Mouse (Mus musculus): Measurements from ENCODE around the gene Fgfr2. TPM values are rescaled to one million over a fixed set of nuclear protein-coding genes. Genes with fewer than 3 reads are reported as not detected.

Fgfr2 gene
- total and polyA plus RNA-seq, 2 experiments from 2014 or later: 12.1 to 32.6 TPM

DNA sequence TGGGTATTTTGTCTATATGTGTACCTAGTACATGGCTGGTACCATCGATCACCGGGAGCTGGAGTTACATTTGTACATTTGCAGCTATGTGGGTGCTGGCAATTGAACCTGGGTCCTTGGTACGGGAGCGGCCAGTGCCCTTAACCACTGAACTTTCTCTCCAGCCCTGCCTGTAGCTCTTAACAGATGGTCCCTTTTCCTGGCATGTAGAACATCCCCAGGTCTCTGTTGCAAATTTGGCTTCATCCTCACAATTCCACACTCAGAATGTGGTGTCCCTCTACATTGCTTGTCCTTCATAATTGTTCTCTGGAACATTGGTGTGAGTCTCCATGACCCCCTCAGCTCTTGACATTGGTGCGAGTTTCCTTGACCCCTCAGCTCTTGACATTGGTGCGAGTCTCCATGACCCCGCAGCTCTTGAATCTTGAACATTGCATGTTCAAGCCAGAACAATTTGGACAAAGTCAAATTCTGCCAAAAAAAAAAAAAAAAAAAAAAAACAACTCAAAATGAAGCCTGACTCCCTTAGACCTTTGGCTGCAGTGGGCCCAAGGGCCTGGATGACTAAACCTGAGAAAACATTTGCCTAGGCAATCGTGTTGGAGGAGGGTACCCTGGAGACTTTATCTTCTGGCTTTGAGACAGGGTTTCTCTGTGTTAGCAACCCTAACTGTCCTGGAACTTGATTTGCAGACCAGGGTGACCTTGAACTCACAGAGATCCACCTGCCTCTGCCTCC is 816.3 kb downstream of the Fgfr2 start:
- no peaks in the 10 kb centered on the region for H3K27me3 ChIP-seq (ENCODE audit: insufficient read depth, low read length)
- H3K4me1 ChIP-seq (ENCODE audit: insufficient read depth, low read length): no peaks in the 10 kb centered on the region
- DNase-seq (ENCODE audit: low spot score) (no peak), ATAC-seq (ENCODE audit: low FRiP score) (no peak)
- H3K4me3 ChIP-seq (ENCODE audit: low read depth, low read length): no peak overlapping the region
- no peak overlapping the region for H3K27ac ChIP-seq (ENCODE audit: low read depth, low read length)
- H3K4me2 ChIP-seq (ENCODE audit: low read depth, low read length, poor library complexity, severe bottlenecking): no peak overlapping the region
- no peaks in the 10 kb centered on the region for H3K9me3 ChIP-seq (ENCODE audit: low read length)
- WGBS: 96% methylated on average over 8 of the region's 8 CpGs
- TF ChIP-seq CTCF (IDR thresholded peaks at IDR 0.05): no peak
- no peaks in the 10 kb centered on the region for H3K36me3 ChIP-seq (ENCODE audit: insufficient read depth, low read length)
- no peak overlapping the region for H3K9ac ChIP-seq (replicated peaks; ENCODE audit: low read length, poor library complexity, severe bottlenecking)

DNA sequence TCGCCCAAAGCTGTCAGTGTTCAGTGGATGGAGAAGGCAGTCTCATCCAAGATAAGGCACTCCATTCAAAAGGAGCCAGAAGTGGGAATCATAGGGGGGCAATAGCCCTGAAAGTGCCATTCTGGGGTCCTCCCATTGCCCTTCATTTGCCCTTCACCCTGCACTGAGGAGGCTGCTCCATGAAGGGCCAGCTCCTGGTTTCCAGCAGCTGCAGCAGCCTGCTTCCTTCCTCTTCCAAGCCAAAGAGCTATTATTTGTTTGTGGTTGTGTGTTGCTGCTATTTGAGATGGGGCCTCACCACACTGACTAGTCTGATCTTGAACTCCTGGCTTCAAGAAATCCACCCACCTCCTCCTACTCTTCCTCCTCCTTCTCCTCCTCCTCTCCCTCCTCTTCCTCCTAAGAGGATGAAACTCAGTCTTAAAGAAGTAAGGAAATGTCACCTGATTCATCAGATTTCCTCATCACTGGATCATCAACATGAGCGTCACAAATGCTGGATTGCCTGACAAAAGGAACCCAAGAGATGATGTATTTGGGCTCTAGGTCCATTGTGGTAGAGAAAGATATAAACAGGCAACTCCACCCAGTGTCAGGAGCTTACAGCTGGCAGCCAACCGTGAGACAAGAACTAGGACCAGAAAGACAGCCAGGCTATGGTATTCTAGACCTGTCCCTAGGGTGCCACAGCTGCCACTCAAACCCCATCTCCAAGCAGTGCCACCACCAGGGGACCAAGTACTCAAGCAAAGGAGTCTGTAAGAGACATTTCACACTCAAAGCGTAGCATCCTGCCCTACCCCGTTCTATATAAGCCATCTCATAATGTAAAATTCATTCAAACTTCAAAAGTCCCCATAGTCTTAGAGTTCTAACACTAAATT is 817.4 kb downstream of the Fgfr2 start:
- H3K4me1 ChIP-seq (ENCODE audit: insufficient read depth, low read length): no peaks in the 10 kb centered on the region
- H3K9ac ChIP-seq (replicated peaks; ENCODE audit: low read length, poor library complexity, severe bottlenecking): no peak overlapping the region
- no peak overlapping the region for H3K4me3 ChIP-seq (ENCODE audit: low read depth, low read length)
- DNase-seq (ENCODE audit: low spot score) (no peak), ATAC-seq (ENCODE audit: low FRiP score) (no peak)
- H3K27ac ChIP-seq (ENCODE audit: low read depth, low read length): no peak overlapping the region
- H3K27me3 ChIP-seq (ENCODE audit: insufficient read depth, low read length): no peaks in the 10 kb centered on the region
- no peak overlapping the region for H3K4me2 ChIP-seq (ENCODE audit: low read depth, low read length, poor library complexity, severe bottlenecking)
- H3K36me3 ChIP-seq (ENCODE audit: insufficient read depth, low read length): no peaks in the 10 kb centered on the region
- TF ChIP-seq CTCF (IDR thresholded peaks at IDR 0.05): no peak
- WGBS: 89% methylated on average over 5 of the region's 5 CpGs
- H3K9me3 ChIP-seq (ENCODE audit: low read length): no peaks in the 10 kb centered on the region

DNA sequence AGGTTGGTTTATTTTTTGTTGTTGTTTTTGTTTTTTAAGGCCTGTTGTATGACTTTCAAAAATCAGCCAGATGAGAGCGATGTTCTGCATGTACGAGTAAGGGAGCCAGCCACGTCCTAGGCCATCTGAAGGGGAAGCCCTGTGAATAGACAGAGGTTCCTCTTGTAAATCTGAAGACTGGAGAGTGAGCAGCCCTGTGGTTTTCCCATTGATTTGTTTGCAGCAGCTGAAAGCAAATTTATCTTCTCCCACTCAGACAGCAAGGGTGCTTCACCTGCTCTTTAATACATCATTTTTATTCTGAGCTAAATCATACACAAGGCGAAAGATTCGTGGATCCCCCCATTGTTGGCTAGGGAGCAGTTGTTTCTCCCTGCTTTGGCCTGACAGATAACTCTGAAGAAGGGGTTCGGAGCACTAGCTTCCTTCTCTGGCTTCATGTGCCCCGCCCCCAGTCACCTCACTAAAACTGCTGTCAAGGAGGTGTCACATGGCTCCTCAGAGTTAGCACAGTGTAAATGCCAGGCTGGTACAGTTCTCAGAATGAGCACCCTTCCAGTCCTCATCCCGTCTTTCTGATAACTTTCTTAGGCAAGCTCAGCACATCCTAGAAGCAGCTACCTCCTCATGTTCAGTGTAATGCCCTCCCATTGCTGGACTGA is 818.6 kb downstream of the Fgfr2 start:
- no peak for TF ChIP-seq CTCF (IDR thresholded peaks at IDR 0.05)
- Histone ChIP-seq H3K9ac (replicated peaks; ENCODE audit: low read length, poor library complexity, severe bottlenecking) (no peak overlapping the region), H3K9me3 (ENCODE audit: low read length) (no peaks in the 10 kb centered on the region), H3K4me2 (ENCODE audit: low read depth, low read length, poor library complexity, severe bottlenecking) (no peak overlapping the region), H3K27me3 (ENCODE audit: insufficient read depth, low read length) (no peaks in the 10 kb centered on the region), H3K27ac (ENCODE audit: low read depth, low read length) (no peak overlapping the region), H3K4me3 (ENCODE audit: low read depth, low read length) (no peak overlapping the region), H3K4me1 (ENCODE audit: insufficient read depth, low read length) (no peaks in the 10 kb centered on the region), H3K36me3 (ENCODE audit: insufficient read depth, low read length) (no peaks in the 10 kb centered on the region)
- 77% methylated on average over 8 of the region's 8 CpGs for WGBS
- ATAC-seq (ENCODE audit: low FRiP score): no peak
- no peak for DNase-seq (ENCODE audit: low spot score)

DNA sequence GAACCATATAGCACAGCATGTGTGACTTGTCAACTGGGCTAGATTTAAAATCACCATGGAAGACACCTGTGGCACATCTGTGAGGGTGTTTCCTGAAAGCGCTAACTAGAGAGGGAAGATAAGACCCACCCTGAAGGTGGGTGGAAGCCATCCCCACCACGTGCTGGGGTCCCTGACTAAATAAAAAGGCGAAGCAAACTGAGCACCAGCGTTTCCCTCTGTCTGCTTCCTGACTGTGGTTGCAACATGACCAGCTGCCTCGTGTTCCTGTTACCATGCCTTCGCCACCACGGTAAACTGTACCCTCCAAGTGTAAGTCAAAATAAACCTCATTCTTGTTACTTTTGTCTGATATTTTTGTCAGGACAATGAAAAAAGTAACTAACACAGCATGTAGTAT is 819.2 kb downstream of the Fgfr2 start:
- TF ChIP-seq CTCF (IDR thresholded peaks at IDR 0.05): no peak
- Histone ChIP-seq H3K9ac (replicated peaks; ENCODE audit: low read length, poor library complexity, severe bottlenecking) (no peak overlapping the region), H3K4me1 (ENCODE audit: insufficient read depth, low read length) (no peaks in the 10 kb centered on the region), H3K4me3 (ENCODE audit: low read depth, low read length) (no peak overlapping the region), H3K36me3 (ENCODE audit: insufficient read depth, low read length) (no peaks in the 10 kb centered on the region), H3K27ac (ENCODE audit: low read depth, low read length) (no peak overlapping the region), H3K9me3 (ENCODE audit: low read length) (no peaks in the 10 kb centered on the region), H3K27me3 (ENCODE audit: insufficient read depth, low read length) (no peaks in the 10 kb centered on the region), H3K4me2 (ENCODE audit: low read depth, low read length, poor library complexity, severe bottlenecking) (no peak overlapping the region)
- no peak for DNase-seq (ENCODE audit: low spot score)
- WGBS: 81% methylated on average over 7 of the region's 7 CpGs
- no peak for ATAC-seq (ENCODE audit: low FRiP score)

DNA sequence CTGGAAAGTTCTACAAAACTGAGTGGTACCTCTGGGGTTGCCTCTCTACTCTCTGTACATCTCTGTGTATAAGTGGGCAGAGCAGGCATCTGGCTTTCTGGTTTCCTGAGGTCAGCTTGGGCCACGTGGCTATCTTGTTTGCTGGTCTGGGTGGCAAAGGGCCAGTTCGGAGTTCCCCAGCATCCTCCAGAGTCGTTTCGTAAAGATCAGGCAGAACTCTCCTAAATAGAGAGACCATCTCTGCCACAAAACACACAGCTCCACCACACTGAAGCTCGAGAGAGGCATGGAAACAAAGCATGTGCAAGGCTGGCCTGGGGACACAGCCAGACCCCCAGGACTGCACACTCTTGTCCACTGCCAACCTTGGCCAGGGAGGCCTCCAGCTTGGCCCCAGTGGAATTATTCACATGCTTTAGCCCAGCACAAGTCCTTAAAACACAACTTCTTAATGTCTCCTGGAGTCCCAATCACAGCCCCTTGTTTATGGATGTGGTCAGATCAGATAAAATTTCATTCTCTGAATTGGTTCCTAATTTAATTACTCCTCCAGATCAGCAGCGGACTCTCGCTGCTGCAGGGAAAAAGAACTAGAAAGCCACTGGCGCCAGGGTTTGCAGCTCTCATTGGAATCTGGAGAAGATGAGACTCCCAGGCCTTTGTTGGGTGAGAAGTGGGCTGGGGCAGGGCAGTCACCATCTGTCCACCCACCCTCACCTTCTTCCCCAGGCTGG is 820.5 kb downstream of the Fgfr2 start:
- TF ChIP-seq CTCF (IDR thresholded peaks at IDR 0.05): no peak
- ATAC-seq (ENCODE audit: low FRiP score): no peak
- H3K4me3 ChIP-seq (ENCODE audit: low read depth, low read length): no peak overlapping the region
- DNase-seq (ENCODE audit: low spot score): no peak
- H3K27ac ChIP-seq (ENCODE audit: low read depth, low read length): no peak overlapping the region
- 76% methylated on average over 8 of the region's 8 CpGs for WGBS
- no peaks in the 10 kb centered on the region for H3K36me3 ChIP-seq (ENCODE audit: insufficient read depth, low read length)
- no peaks in the 10 kb centered on the region for H3K27me3 ChIP-seq (ENCODE audit: insufficient read depth, low read length)
- H3K9me3 ChIP-seq (ENCODE audit: low read length): no peaks in the 10 kb centered on the region
- no peak overlapping the region for H3K4me2 ChIP-seq (ENCODE audit: low read depth, low read length, poor library complexity, severe bottlenecking)
- H3K4me1 ChIP-seq (ENCODE audit: insufficient read depth, low read length): no peaks in the 10 kb centered on the region
- H3K9ac ChIP-seq (replicated peaks; ENCODE audit: low read length, poor library complexity, severe bottlenecking): no peak overlapping the region

Data from midbrain, postnatal 0 days (tissue).